Mouse (Mus musculus) v-Abl transformed pro-B cells (cell line): ENCODE measurements around the gene Nudt5.

Experiments used
- in situ Hi-C, 2 experiments: fragments of 400-800 bp; cut with MboI; formaldehyde crosslinking; loops; one replicate each; pipeline ENCODE4 v1.15.1; 2025; ENCODE audit not compliant: unreplicated experiment in 2 of 2

Gene Nudt5

GRCm38 (mm10) chr2:5851116-5851515, 6.3 kb downstream of the Nudt5 start:
- in situ Hi-C loops: no loop called here

GRCm38 (mm10) chr2:5851866-5852265, 7.0 kb downstream of the Nudt5 start:
- in situ Hi-C loops: no loop called here

DNA sequence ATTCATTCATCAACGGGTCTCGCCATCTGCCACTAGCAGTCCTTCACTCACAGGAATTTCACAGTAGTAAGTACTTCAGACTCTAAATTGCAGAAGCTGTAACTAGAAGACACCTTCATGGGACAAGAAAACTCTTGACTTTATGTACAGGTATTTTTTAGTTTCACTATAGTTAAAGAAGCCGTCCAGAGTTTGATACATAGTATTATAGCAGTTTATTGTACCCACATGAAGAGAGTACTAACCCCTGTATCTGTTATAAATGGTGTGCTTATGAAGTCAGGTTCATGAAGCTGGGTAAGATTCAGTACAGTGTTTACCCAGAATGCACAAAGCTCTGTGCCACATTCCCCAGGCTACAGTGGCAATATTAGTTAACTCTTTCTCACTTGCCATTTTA, 18.0 kb downstream of the Nudt5 start, which contains the start of gene Gm13199:
Gm13199 (minus strand) TSS at position 101 of the 400 bp plus-strand sequence.
- in situ Hi-C loops: no loop called here

DNA sequence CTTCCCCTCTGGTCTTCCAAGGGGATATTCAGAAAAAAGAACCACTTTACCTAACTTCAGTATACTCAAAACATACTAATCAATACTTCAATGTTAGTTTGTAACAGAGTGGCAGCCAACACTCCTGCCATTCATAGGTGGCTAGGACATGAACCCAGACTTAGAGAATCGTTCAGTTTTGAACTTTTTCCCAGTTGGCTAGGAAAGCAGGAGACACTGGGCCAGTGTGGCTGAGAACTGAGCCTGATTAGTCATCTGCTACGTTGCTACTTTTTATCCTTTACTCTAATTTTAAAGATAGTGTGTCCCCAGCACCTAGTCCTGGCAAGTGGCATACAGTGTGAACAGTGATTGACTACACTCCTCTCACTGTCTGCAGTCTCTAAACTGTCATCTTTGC, 22.9 kb downstream of the Nudt5 start:
- in situ Hi-C loops: no loop called here

- in situ Hi-C loops: no loop called here
Measured at GRCm38 (mm10) chr2:5869746-5870145, 24.9 kb downstream of the Nudt5 start.

DNA sequence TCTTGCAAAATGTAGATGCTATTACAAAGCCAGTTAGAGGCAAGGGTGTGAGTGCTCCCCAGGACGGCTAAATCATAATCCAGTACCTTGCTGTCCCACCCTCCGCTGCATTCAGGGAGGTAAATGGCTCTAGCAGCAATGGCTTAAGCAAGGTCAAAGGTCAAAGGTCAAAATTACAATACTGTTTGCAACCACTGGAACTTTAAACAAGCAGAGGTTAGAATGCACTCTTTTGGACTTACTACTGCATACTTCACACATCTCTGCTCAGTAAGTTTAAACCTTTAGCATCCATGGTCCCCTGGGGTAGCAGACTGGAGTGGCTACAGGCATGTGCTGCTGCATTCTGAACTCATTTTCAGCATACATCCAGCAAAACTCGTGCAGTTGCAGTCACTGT, 32.6 kb downstream of the Nudt5 start:
- in situ Hi-C loops: no loop called here

DNA sequence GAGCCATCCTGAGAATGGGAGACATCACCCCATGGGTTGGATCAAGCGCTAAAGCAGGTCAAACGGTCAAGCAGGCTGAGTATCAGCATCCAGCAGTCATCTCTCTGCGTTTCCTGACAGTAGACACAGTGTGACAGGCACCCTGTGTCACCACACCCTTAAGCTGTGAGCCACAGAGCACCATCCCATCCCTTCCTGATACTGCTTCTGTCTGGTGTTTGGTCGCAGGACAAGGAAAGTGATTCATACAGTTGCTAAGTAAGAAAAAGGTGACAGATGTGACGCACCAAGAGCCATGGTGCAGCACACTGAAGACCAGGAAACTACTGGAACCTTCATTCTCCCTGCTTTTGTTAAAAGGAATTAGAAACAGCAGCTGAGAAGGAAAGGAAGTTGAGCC, 44.0 kb downstream of the Nudt5 start:
- in situ Hi-C loops: no loop called here

DNA sequence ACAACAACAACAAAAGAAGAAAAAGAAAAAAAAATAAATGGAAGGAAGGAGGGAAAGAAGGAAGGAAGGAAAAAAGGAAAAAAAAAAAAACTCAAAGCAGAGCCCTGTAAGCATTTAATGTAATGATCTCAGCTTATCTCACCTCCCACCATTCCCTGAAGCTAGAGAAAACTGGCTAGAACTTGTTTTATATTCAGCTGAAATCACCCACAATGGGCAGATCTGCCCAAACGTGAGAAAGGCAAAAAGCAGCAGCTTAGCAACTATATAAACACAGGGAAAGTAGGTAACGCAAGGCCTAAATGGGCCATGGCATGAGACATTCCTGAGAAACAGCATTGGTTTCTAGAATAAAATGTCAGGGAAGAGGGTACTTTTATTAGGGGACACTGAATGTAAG, 44.6 kb downstream of the Nudt5 start:
- in situ Hi-C loops: no loop called here

- in situ Hi-C loops: loop anchor here (5.0 kb wide), 1 partner anchor 47 kb away; the partner anchor contains the start of genes Cdc123 (in 2 of the 2) and Nudt5 (in 2 of the 2)
Measured at GRCm38 (mm10) chr2:5894296-5894695, 49.5 kb downstream of the Nudt5 start.

- in situ Hi-C loops: loop anchor here (5.0 kb wide), 1 partner anchor 48 kb away; the partner anchor contains the start of genes Cdc123 (in 2 of the 2) and Nudt5 (in 2 of the 2)
Measured at GRCm38 (mm10) chr2:5894843-5895570, 50.2 kb downstream of the Nudt5 start, which contains the start of gene Sec61a2. TSS of gene Sec61a2 (minus strand) at chr2:5895432.

- in situ Hi-C loops: loop anchor here (5.0 to 25.0 kb wide), 5 partner anchors 267 to 815 kb away; no protein-coding TSS in a partner anchor
Measured at GRCm38 (mm10) chr2:5900145-5900544, 55.3 kb downstream of the Nudt5 start.

DNA sequence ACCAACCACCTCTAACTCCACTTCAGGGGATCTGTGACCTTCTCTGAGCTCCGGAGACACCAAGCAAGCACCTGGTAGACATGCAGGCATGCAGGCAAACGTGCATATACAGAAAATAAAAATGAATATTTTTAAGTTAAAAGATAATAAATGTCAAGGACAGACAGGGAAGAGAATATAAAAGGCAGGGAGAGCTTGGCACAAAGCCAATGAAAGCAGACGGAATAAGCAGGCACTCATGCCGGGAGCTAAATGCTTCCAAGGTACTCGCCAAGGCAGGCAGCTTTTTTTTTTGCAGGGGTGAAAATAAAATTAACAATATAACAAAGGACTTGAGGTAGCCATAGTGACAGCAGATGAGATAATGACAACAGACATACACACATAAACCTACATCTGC, 61.3 kb downstream of the Nudt5 start:
- in situ Hi-C loops: loop anchor here (5.0 to 25.0 kb wide), 4 partner anchors 261 to 821 kb away; no protein-coding TSS in a partner anchor

GRCm38 (mm10) chr2:5906625-5907024, 61.8 kb downstream of the Nudt5 start:
- in situ Hi-C loops: loop anchor here (5.0 to 25.0 kb wide), 4 partner anchors 261 to 822 kb away; no protein-coding TSS in a partner anchor

GRCm38 (mm10) chr2:5911282-5911965, 66.6 kb downstream of the Nudt5 start:
- in situ Hi-C loops: loop anchor here in 1 of 2 experiments (25.0 kb wide), 1 partner anchor 824 kb away; no protein-coding TSS in a partner anchor
